Mouse (Mus musculus) splenic B cell, adult 2 months (primary cell): ENCODE measurements around the gene Xiap.

ENCODE experiments used
- DNase-seq: peaks from one replicate; pipeline ENCODE4 v3.0.0-alpha.2; 2011; ENCODE audit warnings: low read depth, low spot score
- H3K27me3 ChIP-seq: 2 replicates; pipeline ENCODE4 v1.6.1; 2012; ENCODE audit warnings: mild to moderate bottlenecking, low read length, moderate library complexity, mixed read lengths; ENCODE audit not compliant: control insufficient read depth, poor library complexity, insufficient read depth, severe bottlenecking
- H3K36me3 ChIP-seq: 2 replicates; pipeline ENCODE4 v1.6.1; 2012; ENCODE audit warnings: mild to moderate bottlenecking, low read length, moderate library complexity, mixed read lengths; ENCODE audit not compliant: control insufficient read depth, poor library complexity, insufficient read depth, severe bottlenecking

The Xiap gene

DNA sequence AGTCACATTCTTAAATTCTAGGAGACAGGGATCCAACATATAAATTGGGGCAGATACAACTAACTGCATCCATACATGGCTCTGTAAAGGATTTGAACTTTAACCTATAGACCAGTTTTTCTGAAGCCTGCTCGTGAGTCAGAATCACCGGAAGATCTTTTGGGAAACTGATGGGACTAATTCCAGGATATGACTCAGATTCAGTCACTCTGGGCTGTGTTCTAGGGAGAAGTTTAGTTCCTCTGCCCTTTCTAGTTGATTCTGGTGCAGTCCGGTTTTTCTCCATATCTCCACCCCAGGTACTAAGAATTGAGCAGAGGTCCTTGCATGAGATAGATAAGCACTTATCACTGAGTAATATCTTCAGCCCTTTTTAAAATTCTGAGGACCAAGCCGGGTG is 1.6 kb upstream of the Xiap start:
- no peaks in the 10 kb centered on the region for H3K27me3 ChIP-seq
- DNase-seq, result no peak
- H3K36me3 ChIP-seq, result no peaks in the 10 kb centered on the region

DNA sequence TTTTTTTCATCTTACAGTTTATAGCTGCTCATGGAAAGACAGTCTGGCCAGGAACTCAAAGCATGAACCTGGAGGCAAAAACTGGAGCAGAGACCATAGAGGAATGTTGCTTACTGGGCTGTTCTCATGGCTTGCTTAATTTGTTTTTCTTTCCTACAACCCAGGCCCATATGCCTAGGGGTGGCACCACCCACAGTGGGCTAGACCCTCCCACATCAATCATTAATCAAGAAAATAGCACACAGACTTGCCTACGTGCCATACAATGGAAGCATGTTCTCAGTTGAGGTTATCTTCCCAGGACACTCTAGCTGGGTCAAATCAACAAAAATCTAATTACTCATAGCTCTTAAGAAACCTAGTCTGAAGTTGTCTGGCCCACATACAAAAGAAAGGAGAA is 4.1 kb downstream of the Xiap start:
- Histone ChIP-seq H3K36me3 (no peaks in the 10 kb centered on the region), H3K27me3 (no peaks in the 10 kb centered on the region)
- no peak for DNase-seq

DNA sequence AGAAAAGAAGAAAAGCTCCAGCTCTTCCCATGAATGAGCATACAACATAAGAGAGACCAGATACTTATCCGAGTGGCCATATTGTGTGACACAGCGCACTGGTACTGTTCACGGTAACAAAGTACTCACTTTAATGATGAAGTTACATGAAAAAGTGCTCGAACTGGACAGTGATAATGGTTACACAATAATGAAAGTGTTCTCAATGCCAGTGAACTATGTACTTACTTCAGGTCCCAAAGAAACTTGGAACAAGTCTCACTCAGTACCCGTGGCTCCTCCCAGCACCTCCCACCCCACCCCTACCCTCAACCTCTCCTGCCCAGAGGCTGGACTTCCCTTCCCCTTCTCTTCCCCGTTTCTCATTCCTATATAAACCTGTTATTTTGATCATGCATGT is 5.6 kb downstream of the Xiap start:
- H3K27me3 ChIP-seq, result no peaks in the 10 kb centered on the region

DNA sequence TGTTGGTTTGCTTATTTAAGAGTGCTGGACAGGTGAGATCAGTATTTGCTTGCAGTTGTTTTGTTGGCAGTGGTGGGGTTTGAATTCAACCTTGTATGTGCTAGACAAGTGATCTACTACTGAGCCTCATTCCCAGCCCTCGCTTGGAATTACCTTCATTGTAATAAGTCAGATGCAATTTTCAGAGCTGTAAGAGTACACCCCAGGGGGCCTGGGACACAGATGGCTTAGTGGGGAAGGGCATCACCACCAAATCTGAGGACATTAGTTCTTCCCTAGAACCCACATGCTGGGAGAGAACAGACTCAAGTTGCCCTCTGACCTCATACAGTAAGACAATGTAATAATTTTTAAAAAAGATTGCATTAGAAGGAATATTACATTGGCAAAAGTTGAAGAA is 7.3 kb downstream of the Xiap start:
- no peak for DNase-seq
- no peaks in the 10 kb centered on the region for H3K36me3 ChIP-seq
- H3K27me3 ChIP-seq, result no peaks in the 10 kb centered on the region

More for the DNA sequence above, 5.6 kb downstream of the Xiap start:
- no peaks in the 10 kb centered on the region for H3K36me3 ChIP-seq
- DNase-seq, result no peak

DNA sequence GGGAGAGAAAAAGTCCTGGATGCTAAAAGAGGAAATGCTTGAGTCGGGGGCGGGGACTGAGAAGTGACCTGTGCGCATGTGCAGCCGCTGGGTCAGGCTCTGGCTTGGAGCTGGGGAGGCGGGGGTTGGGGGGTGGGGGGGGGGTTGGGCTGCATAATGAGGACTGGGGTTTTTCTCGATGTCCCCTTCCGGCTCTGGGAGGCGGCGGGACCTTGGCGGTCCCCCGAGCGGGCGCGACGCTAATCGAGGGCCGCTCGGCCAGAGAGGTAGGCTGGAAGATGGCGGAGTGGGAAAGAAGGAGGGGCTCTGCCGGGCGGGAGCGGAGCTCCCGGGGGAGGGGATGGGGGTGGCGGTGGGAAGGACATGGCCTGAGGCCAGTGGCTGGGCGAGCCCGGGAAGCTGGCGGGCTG is 8.3 kb downstream of the Xiap start:
- peak; percentile 81 for DNase-seq
- no peaks in the 10 kb centered on the region for H3K27me3 ChIP-seq

DNA sequence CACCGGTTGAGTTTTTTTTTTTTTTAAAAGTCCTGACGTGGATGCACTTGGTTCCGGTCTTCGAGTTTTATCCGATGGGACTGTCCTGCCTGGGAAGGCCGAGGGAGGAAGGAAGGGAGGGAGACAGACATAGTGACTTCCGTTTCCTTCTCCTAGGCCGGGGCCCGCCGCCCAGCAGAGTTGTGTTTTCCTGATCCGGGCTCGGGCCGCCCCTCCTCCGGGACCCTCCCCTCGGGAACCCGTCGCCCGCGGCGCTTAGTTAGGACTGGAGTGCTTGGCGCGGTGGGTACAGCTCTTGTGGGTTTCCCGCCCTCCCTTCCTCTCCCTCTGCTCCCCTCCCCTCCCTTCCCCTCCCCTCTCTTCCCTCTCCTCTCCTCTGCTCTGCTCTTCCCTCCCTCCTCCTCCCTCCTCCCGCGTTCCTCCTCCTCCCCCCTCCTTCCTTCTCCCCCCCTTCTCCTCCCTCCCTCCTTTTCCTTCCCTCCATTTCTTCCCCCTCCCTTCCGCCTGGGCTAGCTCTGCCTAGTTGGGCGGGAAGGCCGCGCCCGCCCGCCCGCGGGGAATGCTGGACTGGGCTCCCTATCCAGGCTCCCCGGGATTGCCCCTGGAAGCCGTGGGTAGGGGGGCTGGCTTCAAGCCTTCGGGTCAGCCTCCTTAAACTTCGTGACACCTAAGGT is 8.9 kb downstream of the Xiap start:
- H3K36me3 ChIP-seq, result no peaks in the 10 kb centered on the region
- no peak for DNase-seq
- H3K27me3 ChIP-seq, result no peaks in the 10 kb centered on the region

More for the DNA sequence above, 8.3 kb downstream of the Xiap start:
- H3K36me3 ChIP-seq, result no peaks in the 10 kb centered on the region

DNA sequence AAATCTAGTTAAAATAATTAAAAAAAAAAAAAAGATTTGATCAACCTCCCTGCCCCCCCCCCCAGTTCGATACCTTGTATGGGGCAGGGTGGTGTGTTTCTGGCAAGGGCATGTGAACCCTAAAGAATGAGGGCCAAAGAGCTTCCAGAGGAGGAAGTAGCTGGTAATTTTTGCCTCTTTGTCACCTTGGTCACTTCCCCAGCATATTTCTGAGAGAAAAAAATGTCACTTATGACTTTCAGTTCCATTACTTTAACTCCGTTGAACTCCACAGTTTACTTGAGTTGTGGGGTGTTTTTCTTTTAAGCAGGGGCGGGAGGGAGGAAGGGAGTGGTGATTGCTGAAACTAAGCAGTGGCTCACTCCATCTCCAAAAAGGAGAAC is 9.4 kb downstream of the Xiap start:
- Histone ChIP-seq H3K27me3 (no peaks in the 10 kb centered on the region), H3K36me3 (no peaks in the 10 kb centered on the region)
- peak; percentile 57 for DNase-seq

DNA sequence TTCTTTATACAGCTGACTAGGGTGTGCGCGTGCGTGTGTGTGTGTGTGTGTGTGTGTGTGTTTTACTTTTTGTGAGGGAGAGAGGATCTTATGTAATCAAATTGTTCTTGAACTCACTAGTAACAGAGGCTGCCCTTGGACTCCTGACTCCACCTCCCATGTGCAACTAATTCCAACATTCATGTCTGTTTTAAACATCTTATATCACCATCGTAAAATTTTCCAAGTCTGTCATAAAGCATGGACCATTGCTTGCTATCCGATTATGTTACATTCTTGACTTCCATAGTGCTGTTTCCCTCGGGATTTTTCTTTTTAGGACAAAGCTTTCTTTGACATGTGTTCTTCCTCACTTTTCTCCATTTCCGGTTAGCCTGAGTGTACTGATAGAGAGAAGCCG is 28.3 kb downstream of the Xiap start:
- Histone ChIP-seq H3K36me3 (no peaks in the 10 kb centered on the region), H3K27me3 (no peaks in the 10 kb centered on the region)
- DNase-seq, result no peak

DNA sequence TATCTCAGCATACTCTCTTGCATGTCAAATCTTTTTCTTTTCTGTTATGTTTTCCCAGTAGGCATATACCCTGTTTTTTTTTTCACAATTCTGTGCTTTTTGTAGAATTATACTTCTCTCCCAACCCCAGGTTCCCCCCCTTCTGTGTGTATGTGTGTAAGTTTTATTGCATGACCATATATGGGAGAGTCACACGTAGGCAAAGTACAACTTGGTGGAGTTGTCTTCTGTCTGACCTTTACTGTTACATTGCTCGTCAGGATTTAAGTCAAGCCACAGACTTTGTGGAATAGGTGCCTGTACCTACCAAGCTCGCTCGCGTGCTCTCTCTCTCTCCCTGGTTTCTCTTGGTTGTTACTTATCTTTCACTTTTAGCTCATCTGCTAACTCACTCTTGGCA is 28.7 kb downstream of the Xiap start:
- no peak for DNase-seq
- no peaks in the 10 kb centered on the region for H3K27me3 ChIP-seq
- no peaks in the 10 kb centered on the region for H3K36me3 ChIP-seq

DNA sequence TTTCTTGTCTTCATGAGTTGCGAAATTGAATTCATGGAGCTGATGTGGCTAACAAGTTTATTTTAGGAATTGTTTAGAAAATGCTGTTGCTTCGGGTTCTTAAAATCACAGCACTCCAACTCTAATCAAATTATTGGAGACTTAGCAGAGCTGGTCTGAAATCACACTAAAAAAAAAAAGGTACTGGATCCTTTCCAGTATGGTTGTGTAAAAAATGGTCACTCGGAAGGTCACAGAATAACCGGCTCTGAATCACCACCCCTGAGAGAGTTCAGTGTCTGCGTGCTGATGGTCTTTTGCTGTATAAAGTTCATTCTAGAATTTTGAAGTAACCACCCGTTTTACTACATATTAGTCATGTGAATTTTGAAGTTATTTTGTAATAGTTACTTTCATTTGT is 47.7 kb downstream of the Xiap start:
- Histone ChIP-seq H3K27me3 (no peaks in the 10 kb centered on the region), H3K36me3 (no peaks in the 10 kb centered on the region)
- DNase-seq, result no peak

DNA sequence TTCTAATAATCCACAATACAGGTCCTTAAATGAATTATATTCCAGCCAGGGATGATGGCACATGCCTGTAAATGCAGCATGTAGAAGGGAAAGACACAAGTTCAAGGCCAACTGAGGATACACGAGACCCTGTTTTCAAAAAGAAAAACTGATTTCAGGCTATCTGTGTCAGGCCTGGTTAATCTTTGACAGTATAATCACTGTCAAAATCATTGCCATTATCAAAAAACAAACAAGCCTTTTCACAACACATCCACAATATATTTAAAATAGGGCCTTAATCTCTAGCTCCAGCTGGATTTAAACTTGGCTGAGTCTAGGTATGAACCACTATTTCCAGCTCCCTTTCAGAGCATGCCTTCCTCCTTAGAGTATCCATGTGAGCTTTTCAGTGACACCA is 51.1 kb downstream of the Xiap start:
- Histone ChIP-seq H3K27me3 (no peaks in the 10 kb centered on the region), H3K36me3 (no peaks in the 10 kb centered on the region)
- no peak for DNase-seq

DNA sequence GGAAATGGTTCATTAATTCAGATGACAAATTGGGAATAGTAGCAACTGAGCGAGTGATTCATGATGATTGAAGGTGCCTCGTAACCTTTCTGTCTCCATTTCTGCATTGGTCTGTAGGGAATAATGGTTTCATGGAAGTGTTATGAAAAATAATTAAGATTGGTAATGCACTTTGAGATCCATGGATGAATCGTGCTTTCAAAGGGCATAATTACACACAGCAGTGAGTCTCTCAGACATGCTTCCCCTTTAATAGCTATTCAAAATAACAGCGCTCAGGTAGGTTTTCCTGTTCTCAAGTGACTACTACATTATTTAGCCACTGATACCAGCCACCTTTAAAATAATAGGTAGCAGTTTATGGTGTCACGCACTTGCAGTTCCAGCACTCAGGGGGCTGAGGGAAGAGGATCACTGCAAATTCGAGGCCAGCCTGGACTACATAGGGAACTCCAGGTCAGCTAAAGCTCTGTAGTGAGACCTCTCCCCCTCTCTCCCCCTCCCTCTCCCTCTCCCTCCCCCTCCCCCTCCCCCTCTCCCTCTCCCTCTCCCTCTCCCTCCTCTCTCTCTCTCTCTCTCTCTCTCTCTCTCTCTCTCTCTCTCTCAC is 60.1 kb downstream of the Xiap start:
- Histone ChIP-seq H3K36me3 (no peaks in the 10 kb centered on the region), H3K27me3 (no peaks in the 10 kb centered on the region)
- no peak for DNase-seq

DNA sequence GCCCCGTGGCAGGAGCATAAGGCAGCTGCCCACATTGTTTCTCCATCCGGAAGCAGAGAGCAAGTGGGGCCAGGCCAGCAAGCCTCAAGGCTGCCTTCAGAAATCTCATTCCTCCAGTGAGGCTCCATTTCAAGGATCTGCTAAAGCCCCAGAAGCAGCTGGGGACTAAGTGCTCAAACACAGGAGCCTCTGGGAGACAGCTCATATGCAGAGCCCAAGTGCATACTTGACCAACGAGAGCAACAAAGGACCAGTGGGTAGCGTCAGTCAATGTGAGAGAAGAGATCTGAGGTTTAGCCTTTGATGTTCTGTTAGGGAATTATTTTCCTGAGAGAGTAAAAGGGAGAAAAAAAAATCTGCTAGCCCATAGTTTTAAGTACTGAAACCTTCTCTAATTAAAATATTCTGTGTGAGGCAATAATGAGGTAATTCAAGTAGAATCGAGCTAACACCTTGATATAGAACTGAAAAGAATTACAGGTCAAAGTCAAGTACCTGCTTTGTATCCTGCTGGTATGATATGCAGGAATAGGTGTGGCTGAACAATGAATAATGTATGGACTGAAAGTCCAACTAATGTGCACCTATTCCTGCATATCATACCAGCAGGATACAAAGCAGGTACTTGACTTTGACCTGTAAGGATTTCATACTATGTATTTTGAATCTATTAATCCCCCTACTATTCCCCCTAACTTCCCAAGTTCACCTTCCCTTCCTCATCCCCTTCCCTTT is 65.7 kb downstream of the Xiap start:
- Histone ChIP-seq H3K36me3 (no peaks in the 10 kb centered on the region), H3K27me3 (no peaks in the 10 kb centered on the region)
- DNase-seq, result no peak

DNA sequence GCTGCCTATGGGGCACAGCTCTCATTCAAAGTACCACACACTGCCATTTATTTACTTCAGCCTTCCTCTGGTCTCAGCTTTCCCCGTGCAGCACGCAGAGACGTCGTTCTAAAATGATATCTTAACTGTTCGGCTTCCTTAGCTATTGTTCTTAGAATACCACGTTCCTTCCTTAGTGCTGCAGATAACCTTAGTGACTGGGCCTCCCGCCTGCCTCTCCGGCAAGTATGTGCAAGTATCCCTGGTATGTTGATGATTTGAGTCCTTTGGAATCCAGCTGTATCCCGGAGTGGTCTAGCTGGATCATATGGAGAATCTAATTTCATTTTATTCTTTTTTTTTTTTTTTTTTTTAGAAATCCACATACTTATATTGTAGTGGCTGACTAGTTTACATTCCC is 80.4 kb downstream of the Xiap start:
- no peaks in the 10 kb centered on the region for H3K36me3 ChIP-seq
- DNase-seq, result no peak
- no peaks in the 10 kb centered on the region for H3K27me3 ChIP-seq

DNA sequence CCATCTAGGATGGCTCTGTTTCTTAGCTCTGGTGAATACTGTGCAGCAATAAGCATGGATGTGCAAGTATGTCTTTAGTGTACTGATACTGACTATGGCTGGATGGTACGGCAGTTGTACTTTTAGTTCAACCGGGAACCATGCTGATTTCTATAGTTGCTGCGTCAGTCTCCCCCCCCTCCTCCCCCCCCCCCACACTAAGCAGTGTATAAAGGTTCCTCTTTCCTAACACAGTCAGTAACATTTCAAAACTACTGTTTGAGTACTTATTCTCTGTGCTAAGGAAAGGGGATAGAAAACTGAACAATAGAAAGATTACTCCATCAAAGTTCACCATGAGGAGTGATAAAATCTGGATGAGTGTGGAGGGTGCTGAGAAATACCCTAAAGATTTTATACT is 83.1 kb downstream of the Xiap start:
- H3K27me3 ChIP-seq, result no peaks in the 10 kb centered on the region
- H3K36me3 ChIP-seq, result no peaks in the 10 kb centered on the region
- peak; percentile 27 for DNase-seq
